Mouse (Mus musculus) erythroblast, embryonic 14.5 days (primary cell): ENCODE measurements around the gene Asgr1.

Experiments used
- GATA1 ChIP-seq: IDR thresholded peaks from 2 replicates; pipeline ENCODE4 v1.6.1; 2012; ENCODE audit warnings: low read length, inconsistent platforms, mixed read lengths
- TAL1 ChIP-seq: IDR thresholded peaks from 3 replicates; pipeline ENCODE4 v1.6.1; 2012; ENCODE audit warnings: low read length, inconsistent platforms, mixed read lengths

DNA sequence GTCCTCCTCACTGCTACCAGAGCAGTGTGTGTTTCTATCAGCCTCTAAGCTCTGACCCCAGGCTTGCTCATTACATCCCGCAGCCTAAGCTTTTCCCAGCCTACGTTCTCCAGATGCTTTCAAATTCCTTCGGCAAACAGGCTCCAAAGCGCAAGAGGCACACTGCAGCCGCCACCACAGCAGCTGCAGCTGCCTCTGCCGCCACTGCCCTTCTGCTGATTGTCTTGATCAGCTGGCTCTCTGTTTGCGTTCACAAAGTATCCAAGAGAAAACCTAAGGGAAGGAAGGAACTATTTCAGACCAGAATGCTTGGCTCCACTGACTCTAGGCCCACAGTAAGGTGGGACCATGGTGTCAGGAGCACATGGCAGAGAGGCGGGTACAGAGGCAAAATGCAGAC is 53.2 kb downstream of the Asgr1 start:
- TF ChIP-seq GATA1: no peak
- TF ChIP-seq TAL1: no peak
